Mouse (Mus musculus) right cerebral cortex, postnatal 10 days (tissue): ENCODE results near the gene Il6st.

Experiments
- DNase-seq, 2 experiments: peaks; one replicate each; pipeline ENCODE4 v3.0.0; 2021; ENCODE audit warnings: low spot score in 2 of 2

The Il6st gene

DNA sequence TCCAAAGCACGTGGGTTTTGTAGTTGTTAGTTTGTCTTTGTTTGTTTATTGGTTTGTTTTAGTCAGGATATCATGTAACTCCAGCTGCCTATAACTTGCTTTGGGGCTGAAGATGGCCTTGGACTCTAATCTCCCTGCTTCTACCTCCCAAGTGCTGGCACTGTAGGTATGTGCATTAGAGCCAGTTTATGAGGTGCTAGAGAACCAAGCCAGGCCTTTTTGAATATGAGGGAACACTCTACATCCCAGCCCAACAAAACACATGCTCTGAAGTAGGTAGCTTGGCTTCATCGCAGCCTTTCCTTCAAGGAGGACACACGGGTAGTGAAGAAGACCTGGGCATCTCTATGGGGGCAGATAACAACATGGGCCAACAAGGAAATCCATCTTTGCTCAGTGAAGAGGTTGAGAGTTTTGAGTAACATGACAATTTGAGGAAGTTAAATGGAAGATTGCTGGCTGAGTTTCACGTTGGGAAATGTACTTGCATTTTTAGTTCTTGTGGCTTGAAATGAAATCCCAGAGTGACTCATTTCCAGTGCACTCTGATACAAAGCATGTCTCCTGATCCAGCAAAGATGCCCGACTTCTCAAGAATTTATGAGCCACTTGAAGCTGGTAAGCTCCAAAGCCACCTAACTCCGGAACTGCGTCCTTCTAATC, 20.9 kb upstream of the Il6st start:
- DNase-seq: no peak

DNA sequence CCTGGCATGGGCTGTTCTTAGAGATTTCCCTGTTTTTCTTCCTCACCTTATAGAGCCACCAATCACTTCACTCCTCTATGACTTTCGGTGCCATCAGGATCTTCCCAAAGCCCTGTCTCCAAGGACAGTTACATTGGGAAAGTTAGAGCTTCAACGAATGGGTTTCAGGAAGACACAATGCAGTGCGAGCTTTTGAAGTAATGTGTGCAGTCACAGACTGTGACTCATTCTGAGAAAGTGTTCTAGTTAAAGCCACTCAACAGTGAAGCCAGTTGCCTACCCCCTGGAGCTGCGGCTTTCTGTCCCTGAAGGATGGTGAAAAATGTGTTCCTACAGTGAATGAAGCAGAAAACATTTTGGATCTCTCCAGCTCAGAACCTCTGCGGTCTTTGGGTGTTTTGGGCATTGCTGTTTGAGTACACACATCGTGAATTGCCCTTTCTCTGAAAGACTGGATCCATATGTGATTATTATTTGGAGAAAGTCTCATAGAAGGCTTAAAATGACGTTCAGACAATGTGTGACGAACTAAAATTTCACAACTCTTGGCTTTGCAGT, 16.7 kb upstream of the Il6st start:
- DNase-seq: no peak

DNA sequence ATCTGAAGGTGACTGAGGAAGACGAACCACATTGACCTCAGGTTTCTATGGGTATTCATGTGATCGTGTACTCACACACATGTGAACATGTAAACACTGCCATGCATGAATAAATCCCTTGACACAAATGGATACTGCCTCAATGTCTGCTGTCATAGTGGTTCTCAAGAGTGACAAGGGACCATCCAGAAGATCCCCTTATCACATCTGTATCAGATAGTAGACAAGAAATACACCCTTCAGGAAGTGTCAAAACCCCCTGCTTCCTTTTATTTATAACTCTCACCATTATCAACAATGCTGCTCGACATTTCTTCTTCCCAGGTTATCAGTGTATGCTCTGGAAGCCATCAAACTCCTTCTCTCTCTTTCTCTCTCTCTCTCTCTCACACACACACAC, 13.7 kb upstream of the Il6st start:
- no peak for DNase-seq

- no peak for DNase-seq
Observed at GRCm38 (mm10) chr13:112457366-112457765, 6.5 kb upstream of the Il6st start.

- DNase-seq: no peak
Observed at GRCm38 (mm10) chr13:112458016-112458415, 5.9 kb upstream of the Il6st start.

GRCm38 (mm10) chr13:112458435-112459018, 5.3 kb upstream of the Il6st start:
- no peak for DNase-seq

GRCm38 (mm10) chr13:112459956-112460355, 3.9 kb upstream of the Il6st start:
- no peak for DNase-seq

DNA sequence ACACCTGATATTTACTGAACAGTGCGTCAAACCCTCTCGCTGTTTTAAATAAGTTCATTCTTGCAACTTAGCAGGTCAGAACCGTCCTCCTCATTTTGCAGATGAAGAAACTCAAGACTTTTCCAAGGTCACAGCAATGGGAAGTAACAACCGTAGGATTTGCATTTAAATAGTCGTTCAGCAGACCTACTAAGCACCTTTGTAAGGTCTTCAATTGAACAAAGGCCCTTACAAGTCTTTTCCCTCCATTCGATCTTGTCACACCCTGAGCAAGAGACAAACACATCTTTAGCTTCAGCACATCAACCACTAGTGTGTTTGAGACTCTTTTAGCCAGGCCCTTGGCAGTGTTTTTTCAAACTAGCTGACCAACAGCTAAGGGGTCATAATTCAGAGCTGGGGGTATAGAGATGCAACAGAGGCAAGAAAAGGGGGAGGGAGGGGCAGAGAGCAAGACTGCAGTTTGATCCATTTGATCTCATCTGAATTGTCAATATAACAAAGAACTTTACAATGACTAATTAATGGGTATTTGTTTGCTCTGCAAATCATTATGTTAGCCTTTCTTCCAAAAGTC, 1.4 kb upstream of the Il6st start:
- DNase-seq: no peak

GRCm38 (mm10) chr13:112463337-112463802, 500 bp upstream of the Il6st start:
- no peak for DNase-seq

- DNase-seq: no peak
Observed at GRCm38 (mm10) chr13:112464626-112465287, 887 bp downstream of the Il6st start.

- no peak for DNase-seq
Observed at GRCm38 (mm10) chr13:112465585-112465984, 1.7 kb downstream of the Il6st start.

DNA sequence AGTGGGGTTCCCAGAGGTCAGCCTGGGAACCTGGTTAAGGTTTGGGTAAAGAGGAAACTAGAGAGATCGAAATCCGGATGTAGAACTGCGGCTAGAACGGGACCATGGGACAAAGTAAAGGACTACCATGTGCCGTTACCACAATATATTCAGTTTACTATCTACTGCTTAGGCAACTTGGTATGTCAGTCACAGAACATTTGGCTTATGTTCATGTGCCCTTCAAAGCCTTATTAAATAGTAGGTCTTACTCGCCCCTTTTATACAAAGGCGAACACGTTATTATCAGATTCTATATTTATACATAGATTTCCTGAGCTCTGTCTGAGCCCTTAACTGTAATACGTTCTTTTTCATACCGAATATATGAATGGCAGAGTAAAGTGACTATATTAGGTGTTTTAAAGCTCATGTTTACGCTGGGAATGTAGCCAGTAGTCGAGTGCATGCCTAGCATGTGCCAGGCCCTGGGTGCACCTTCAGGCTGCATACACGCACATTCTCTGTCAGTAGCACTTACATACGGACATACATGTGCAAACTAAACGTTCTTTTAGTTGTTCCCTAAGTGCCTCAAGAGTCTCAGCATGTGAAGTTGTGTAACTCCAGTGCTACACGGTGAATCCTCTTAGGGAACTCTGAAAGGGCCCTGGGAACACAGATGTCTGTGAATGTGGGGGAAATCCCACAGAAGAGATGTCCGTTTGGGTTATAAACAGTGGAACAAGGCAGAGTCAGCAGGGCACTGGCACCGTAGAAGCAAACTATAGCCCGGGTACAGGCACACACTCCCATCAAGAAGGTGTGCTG, 2.5 kb downstream of the Il6st start:
- DNase-seq: no peak

DNA sequence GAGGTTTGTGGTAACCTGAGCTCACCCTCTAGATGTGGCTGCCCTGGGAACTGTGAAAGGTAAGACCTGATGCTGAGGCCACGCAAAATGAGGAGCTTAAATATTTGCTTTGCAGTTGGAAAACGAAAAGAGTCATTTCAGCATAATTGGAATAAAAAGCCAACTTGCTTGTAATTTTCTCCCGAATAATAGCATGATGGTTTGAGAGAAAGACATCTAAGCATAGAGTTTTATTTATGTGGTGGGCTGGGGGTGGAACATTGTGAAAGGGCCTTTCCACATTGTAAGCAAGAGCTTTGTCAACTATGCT, 3.0 kb downstream of the Il6st start:
- no peak for DNase-seq

GRCm38 (mm10) chr13:112467384-112467783, 3.5 kb downstream of the Il6st start:
- no peak for DNase-seq

DNA sequence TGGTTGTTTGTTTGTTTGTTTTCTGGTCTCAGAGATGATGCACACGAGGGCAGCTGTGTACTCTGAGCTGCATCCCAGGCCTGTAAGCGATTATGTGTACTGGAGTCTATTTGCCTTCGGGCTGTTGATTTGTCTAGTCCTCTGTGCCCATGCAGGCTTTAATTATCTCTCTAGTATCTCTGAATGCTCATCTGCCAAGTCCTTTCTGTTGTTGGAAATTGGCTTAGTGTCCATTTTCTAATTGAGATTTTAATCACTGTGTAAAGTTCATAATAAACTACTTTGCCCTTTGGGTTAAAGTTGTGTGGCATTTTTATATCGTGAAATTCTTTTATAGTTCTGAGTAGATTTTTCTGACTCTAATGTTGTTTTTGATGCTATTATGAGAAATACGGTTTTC, 5.6 kb downstream of the Il6st start:
- no peak for DNase-seq

- no peak for DNase-seq
Observed at GRCm38 (mm10) chr13:112471201-112471600, 7.3 kb downstream of the Il6st start.

- DNase-seq: no peak
Observed at GRCm38 (mm10) chr13:112472401-112473023, 8.6 kb downstream of the Il6st start.

DNA sequence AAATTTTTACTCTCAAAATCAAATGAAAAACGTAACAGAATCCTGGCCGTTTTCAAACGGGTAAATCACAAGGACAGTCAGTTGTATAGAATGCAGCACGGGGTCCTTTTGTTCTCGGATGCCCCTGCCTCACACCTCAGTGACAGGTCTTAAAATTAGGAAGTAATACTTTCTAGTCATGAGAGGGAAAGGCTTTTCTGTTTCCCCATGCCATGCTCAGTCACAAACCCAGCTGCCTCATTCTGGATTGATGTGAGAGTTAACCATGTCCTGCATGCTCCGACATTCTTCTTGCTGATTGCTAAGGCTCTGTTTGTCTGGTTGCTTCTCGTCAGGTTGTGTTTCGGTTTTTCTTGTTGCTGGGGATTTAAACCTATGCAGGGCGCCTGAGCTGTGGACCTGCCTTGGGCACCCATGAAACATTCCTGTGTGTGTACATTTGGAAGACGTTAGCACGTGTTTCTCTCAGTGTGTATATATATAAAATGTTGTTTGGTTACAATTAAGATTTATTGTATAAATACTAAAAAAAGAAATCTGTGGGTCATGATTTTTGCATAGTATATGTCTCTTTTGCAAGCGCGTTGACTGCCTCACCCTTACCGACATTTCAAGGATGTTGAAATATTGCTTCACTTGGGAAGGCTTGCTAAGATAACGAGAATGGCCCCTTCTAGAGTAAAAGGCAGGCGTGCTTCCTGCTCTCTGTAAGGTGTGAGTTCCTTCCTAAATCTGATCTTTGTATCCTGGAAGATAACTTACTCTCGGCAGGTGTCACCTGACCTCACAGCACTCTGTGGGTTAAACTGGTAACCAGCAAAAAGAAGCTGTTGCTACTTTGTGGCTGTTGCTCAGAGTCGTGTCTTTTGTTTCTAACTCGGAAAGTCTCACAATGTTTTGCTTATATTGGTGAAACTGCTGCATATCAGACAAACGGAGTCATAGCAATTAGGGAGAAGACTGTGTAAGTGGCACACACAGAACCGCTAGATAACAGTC, 10.2 kb downstream of the Il6st start:
- no peak for DNase-seq

- DNase-seq: no peak
Observed at GRCm38 (mm10) chr13:112479032-112479431, 15.2 kb downstream of the Il6st start.

- DNase-seq: no peak
Observed at GRCm38 (mm10) chr13:112479926-112480325, 16.1 kb downstream of the Il6st start.
